Mouse (Mus musculus): ENCODE data around the gene Arhgef17.

Arhgef17 gene

GRCm38 (mm10) chr7:100942789-100943615 is 11.1 kb upstream of the Arhgef17 start:
- in situ Hi-C loops (cut with MboI, MseI) = no loop called here

GRCm38 (mm10) chr7:100941169-100941568 is 9.3 kb upstream of the Arhgef17 start:
- in situ Hi-C loops (cut with MboI, MseI) = no loop called here

- in situ Hi-C loops (cut with MboI, MseI) = loop anchor here (5.0 kb wide), 1 partner anchor 36 kb away; no protein-coding TSS in a partner anchor
Measured at GRCm38 (mm10) chr7:100938106-100938505, 6.2 kb upstream of the Arhgef17 start.

GRCm38 (mm10) chr7:100937481-100937880 is 5.6 kb upstream of the Arhgef17 start:
- in situ Hi-C loops (cut with MboI, MseI) = loop anchor here (5.0 kb wide), 1 partner anchor 35 kb away; no protein-coding TSS in a partner anchor

- in situ Hi-C loops (cut with MboI, MseI) = no loop called here
Measured at GRCm38 (mm10) chr7:100933520-100933919, 1.6 kb upstream of the Arhgef17 start.

GRCm38 (mm10) chr7:100932481-100933007 is 637 bp upstream of the Arhgef17 start:
- in situ Hi-C loops (cut with MboI, MseI) = no loop called here

- in situ Hi-C loops (cut with MboI, MseI) = no loop called here
Measured at GRCm38 (mm10) chr7:100931316-100931925, 486 bp downstream of the Arhgef17 start.

- in situ Hi-C loops (cut with MboI, MseI) = no loop called here
Measured at GRCm38 (mm10) chr7:100930619-100931315, 1.1 kb downstream of the Arhgef17 start.

- in situ Hi-C loops (cut with MboI, MseI) = no loop called here
Measured at GRCm38 (mm10) chr7:100929639-100930303, 2.1 kb downstream of the Arhgef17 start.

GRCm38 (mm10) chr7:100928456-100928855 is 3.5 kb downstream of the Arhgef17 start:
- in situ Hi-C loops (cut with MboI, MseI) = no loop called here

GRCm38 (mm10) chr7:100927287-100928000 is 4.5 kb downstream of the Arhgef17 start:
- in situ Hi-C loops (cut with MboI, MseI) = no loop called here

- in situ Hi-C loops (cut with MboI, MseI) = no loop called here
Measured at GRCm38 (mm10) chr7:100926311-100926923, 5.5 kb downstream of the Arhgef17 start.

GRCm38 (mm10) chr7:100924674-100925445 is 7.0 kb downstream of the Arhgef17 start:
- in situ Hi-C loops (cut with MboI, MseI) = no loop called here

GRCm38 (mm10) chr7:100924200-100924599 is 7.7 kb downstream of the Arhgef17 start:
- in situ Hi-C loops (cut with MboI, MseI) = no loop called here

GRCm38 (mm10) chr7:100922907-100923306 is 9.0 kb downstream of the Arhgef17 start:
- in situ Hi-C loops (cut with MboI, MseI) = no loop called here

- in situ Hi-C loops (cut with MboI, MseI) = no loop called here
Measured at GRCm38 (mm10) chr7:100921289-100921688, 10.6 kb downstream of the Arhgef17 start.

GRCm38 (mm10) chr7:100919809-100920107 is 12.1 kb downstream of the Arhgef17 start:
- in situ Hi-C loops (cut with MboI, MseI) = no loop called here

GRCm38 (mm10) chr7:100919006-100919808 is 12.7 kb downstream of the Arhgef17 start:
- in situ Hi-C loops (cut with MboI, MseI) = no loop called here

GRCm38 (mm10) chr7:100918176-100918575 is 13.7 kb downstream of the Arhgef17 start:
- in situ Hi-C loops (cut with MboI, MseI) = no loop called here
